Mouse (Mus musculus) right cerebral cortex, postnatal 25 days (tissue): Measurements from ENCODE around the gene Tlcd1.
"Not testable (repeated sequence)": the region's sequence is repeated elsewhere in the genome, so short reads cannot be mapped to it uniquely, and the experiment has no call there.

ENCODE experiments used
- DNase-seq: peaks from one replicate; pipeline ENCODE4 v3.0.0; 2022

The Tlcd1 gene

DNA sequence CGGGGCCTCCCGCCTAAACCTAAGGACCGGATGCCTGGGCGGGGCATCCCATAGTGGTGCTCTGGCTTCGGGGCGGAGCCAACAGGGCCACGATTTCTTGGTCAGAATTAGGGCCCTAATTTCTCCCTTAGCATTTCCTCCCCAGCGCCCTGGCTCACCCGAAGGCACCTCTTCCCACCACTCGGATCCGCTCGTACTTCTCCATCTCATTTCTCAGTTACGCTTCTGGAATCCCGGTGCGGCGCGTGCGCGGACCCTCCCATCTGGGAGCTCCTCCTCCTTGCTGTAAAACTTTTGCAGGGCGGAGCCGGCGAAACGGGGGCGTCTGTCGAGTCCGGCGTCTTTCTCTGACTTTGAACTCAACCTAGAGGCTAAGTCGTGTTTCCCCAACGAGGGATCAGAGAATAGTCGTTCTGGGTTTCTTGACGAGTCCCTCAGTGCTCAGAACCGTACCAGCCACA, at the start of gene Tlcd1, which contains the start of gene Nek8:
Tlcd1 (plus strand) TSS at position 310 of the 461 bp plus-strand sequence.
Nek8 (minus strand) TSS at position 274 of the 461 bp plus-strand sequence.
- DNase-seq: peak; percentile 84

GRCm38 (mm10) chr11:78126739-78127138, 49.8 kb upstream of the Tlcd1 start:
- no peak for DNase-seq

- DNase-seq: no peak
Observed at GRCm38 (mm10) chr11:78129458-78129857, 47.1 kb upstream of the Tlcd1 start.

GRCm38 (mm10) chr11:78133915-78134314, 42.6 kb upstream of the Tlcd1 start:
- no peak for DNase-seq

DNA sequence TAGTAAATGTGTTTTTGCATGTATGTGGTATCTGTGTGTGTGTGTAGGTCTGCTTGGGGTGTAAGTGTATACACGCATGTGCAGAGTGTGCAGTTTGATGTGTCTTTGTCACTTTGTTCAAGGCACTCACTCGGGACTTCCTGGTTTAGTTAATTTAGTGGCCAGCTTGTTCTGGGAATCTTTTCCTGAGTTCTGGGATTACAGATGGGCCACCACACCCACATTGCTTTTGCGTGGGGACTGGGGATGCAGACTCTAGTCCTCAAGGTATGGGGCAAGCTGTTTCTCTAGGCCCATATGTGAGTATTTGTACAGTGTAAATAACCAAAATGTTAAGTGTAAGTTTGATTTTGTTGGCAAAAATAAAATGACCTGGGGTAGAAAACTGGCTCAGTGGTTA, 42.2 kb upstream of the Tlcd1 start:
- DNase-seq: no peak

GRCm38 (mm10) chr11:78135314-78135713, 41.2 kb upstream of the Tlcd1 start:
- not testable (repeated sequence) for DNase-seq

GRCm38 (mm10) chr11:78136132-78136531, 40.4 kb upstream of the Tlcd1 start:
- DNase-seq: no peak

DNA sequence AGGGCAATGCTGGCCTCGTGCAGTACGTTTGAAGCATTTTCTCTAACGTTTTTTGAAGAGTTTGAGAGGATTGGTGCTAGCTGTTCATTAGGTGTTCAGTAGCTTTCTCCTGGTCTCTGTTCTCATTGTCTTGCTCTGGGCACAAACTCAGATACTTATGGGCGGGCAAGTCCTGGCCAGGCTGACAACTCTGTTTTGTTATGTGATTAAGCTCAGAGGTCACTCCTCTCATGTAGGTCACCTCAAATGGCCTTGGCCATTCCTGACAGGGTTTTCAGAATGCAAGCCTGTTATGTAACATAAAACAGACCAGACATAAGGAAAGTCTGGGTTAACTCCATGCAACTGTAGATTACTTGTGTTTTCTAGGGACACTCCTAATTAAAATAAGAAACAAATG, 38.9 kb upstream of the Tlcd1 start:
- DNase-seq: no peak

DNA sequence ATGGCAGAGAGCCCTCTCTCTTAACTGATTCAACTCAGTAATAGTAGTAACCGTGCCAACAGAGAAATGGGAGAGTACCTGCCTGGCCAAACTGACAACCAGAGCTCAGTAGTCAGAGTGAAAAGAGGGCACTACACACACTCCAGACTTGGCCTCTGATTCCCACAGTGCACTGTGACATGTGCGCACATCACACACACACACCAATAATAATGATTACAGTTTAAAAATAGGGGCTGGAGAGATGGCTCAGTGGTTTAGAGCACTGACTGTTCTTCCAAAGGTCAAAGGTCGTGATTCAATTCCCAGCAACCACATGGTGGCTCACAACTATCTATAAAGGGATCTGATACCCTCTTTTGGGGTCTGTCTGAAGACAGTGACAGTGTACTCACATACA, 38.5 kb upstream of the Tlcd1 start:
- DNase-seq: no peak

DNA sequence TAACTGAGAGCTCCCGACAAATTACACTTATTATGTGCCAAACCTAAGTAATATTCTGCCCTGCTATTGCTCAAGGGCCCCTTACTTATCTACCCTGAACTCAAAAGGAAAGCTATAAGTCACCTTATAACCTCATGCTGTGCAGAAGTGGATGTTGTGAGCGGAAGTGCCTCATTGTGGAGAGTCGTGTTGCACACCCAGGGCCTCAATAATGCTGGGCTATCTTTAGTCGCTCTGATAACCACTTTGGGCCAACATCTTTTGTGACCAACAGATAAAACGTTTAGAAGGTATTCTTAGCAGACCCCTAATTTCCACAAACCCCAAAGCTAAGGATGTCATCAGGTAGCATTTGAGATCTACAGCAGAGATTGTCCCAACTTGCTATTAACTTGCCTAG, 35.8 kb upstream of the Tlcd1 start:
- no peak for DNase-seq

GRCm38 (mm10) chr11:78143520-78143919, 33.0 kb upstream of the Tlcd1 start:
- no peak for DNase-seq

- no peak for DNase-seq
Observed at GRCm38 (mm10) chr11:78146168-78146567, 30.3 kb upstream of the Tlcd1 start.

- DNase-seq: no peak
Observed at GRCm38 (mm10) chr11:78146707-78147543, 29.6 kb upstream of the Tlcd1 start.

- no peak for DNase-seq
Observed at GRCm38 (mm10) chr11:78151161-78151560, 25.4 kb upstream of the Tlcd1 start.

- DNase-seq: peak; percentile 67
Observed at GRCm38 (mm10) chr11:78152299-78153231, 23.9 kb upstream of the Tlcd1 start.

DNA sequence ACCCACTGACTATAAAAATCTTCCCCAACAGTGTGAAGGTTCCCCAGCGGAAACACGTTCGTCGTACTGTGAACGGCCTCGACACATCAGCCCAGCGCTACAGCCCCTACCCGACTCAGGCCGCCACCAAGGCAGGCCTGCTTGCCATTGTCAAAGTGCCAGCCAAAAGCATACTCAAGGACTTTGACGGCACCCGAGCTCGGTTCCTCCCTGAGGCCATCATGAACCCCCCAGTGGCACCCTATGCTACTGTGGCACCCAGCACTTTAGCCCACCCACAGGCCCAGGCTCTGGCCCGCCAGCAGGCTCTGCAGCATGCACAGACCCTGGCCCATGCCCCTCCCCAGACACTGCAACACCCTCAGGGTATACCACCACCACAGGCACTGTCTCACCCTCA, 22.7 kb upstream of the Tlcd1 start:
- DNase-seq: no peak

DNA sequence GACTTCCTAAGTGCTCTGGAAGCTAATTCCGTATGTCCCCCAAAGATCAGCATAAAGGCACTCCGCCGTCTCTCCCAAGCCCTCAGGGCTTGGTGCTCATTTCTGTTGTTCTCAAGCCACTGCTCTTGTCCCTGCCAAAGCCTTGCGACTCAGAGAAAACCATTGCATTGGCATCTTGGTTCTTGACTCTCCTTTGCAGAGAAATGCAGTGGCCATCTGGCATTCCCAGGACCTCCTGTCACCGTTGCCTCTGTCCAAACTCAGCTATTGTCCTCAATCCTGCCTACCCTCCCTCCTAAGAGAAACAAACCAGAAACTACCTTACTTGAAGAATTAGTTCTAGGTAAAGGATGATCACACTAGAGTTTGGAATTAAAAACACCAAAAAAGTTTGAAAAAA, 20.8 kb upstream of the Tlcd1 start:
- no peak for DNase-seq

DNA sequence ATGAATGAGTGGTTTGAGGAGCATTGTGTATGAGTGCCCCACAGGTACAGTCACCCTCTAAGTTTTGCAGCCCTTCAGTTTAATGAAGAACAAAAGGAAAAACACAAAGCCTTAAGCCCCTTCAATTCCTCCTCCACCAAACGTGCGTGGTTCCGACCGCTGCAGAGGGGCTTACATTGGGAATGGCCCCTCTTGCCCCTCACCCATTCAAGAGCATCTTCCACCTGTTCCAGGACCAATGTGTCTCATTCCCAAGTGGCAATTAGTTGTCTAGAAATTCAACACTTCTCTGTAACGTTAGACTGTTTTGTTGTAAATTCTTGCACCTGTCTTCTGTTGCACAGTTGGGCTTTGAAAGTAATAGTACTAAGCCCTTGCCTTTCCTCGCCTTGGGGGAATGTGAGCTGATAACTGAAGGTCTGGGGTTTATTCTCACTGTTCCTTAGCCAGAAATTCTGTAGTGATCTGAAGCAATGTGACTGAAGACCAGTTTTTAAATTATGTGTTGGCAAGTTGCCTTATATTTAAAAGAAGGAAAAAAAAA, 20.3 kb upstream of the Tlcd1 start:
- no peak for DNase-seq

DNA sequence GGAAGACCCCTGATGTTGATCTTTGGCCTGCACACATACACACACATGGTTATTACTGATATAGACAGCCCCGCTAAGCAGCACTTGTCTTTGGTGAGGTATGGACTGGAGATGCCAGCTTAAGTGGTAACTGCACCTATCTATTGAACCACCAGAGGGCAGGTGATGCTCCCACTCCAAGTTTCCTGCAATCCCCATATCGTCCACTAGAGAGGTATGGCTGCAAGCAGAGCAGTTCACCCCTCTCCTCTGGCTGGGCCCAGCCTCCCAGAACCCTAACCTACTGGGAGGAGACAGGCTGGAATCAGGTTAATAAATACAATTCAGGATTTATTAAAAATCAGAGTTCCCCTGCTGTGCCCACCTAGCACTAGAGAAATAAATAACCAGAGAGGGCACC, 17.4 kb upstream of the Tlcd1 start:
- peak; percentile 56 for DNase-seq

DNA sequence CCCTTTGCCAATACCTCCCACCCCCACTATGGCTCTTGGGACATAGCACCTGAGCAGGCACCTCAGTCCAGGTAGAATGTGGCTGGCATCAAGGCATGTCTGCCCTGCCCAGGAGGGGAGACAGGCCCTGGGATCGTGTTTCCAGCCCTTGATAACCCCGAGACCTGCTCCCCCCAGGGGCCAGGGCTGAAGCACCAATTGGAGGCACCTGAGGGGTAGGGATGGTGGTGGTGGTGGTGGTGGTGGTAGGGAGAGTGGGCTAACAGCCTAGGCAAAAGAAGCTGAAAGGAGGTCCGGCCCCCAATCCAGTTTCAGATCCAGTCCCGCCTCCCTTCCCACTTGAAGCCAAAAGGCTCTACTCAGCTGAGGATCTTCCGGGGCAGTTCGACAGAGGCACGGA, 17.0 kb upstream of the Tlcd1 start:
- no peak for DNase-seq

DNA sequence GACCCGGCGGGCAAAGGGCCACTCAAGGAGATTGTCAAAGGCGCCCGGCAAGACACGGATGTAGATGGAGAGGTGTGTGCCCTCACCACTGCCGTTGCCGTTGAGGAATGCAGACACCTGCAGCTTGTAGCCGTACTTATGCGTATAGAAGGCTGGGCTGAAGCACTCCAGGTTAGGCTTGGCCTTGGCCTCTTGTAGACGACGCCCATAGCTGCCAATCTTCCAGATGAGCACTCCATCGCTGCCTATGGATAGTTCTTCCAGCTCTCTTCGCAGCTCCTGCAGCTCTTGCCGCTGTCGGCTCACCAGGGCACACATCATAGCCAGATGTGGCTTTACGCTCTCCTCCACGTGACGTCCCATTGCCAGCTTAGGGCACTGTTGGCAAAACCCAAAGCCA, 16.3 kb upstream of the Tlcd1 start:
- DNase-seq: no peak

- DNase-seq: no peak
Observed at GRCm38 (mm10) chr11:78160675-78161074, 15.8 kb upstream of the Tlcd1 start.

- DNase-seq: no peak
Observed at GRCm38 (mm10) chr11:78161169-78161568, 15.3 kb upstream of the Tlcd1 start.
